Mouse (Mus musculus) stomach, embryonic 15.5 days (tissue): ENCODE data around the gene Ly6g5c. TPM values are rescaled to one million over a fixed set of nuclear protein-coding genes. Genes with fewer than 3 reads are reported as not detected.
A peak's percentile ranks its signal among the peaks of the same experiment; 100 is the strongest.

Experiments
- ATAC-seq: fragments of 200-750 bp; cut with Nextera tagmentation; 2 replicates; pipeline ENCODE4 v1.8.0; 2017; ENCODE audit warnings: low read depth, moderate number of reproducible peaks, moderate TSS enrichment; ENCODE audit not compliant: insufficient read depth, low FRiP score
- H3K27ac ChIP-seq: fragments of 300-500 bp; sonication (generic); 2 replicates; pipeline ENCODE4 v1.5.1; 2015; ENCODE audit warnings: mild to moderate bottlenecking, inconsistent platforms
- H3K27me3 ChIP-seq: fragments of 300-500 bp; sonication (generic); replicated peaks from 2 replicates; pipeline ENCODE4 v1.6.1; 2015; ENCODE audit warnings: inconsistent platforms
- H3K36me3 ChIP-seq: fragments of 300-500 bp; sonication (generic); 2 replicates; pipeline ENCODE4 v1.6.1; 2015; ENCODE audit warnings: inconsistent platforms
- H3K4me1 ChIP-seq: fragments of 300-500 bp; sonication (generic); 2 replicates; pipeline ENCODE4 v1.6.1; 2015; ENCODE audit warnings: inconsistent platforms
- H3K4me2 ChIP-seq: fragments of 300-500 bp; sonication (generic); 2 replicates; pipeline ENCODE4 v1.6.1; 2015; ENCODE audit warnings: mild to moderate bottlenecking, inconsistent platforms
- H3K4me3 ChIP-seq: fragments of 300-500 bp; sonication (generic); replicated peaks from 2 replicates; pipeline ENCODE4 v1.5.1; 2015; ENCODE audit warnings: inconsistent platforms
- H3K9ac ChIP-seq: fragments of 300-500 bp; sonication (generic); 2 replicates; pipeline ENCODE4 v1.6.1; 2015; ENCODE audit warnings: inconsistent platforms
- H3K9me3 ChIP-seq: fragments of 300-500 bp; sonication (generic); 2 replicates; pipeline ENCODE4 v1.6.1; 2016; ENCODE audit warnings: inconsistent platforms
- WGBS: fragments of 180-500 bp; shearing (Covaris S2); methylation state at CpG from one replicate; pipeline ENCODE4 v1.1.7; 2015; 5-methylcytosine and 5-hydroxymethylcytosine counted together
- polyA plus RNA-seq: library from polyadenylated mRNA; unstranded; fragments of >200 nt; fragmentation: Nextera tagmentation; extraction: Ambion mirVana; gene quantifications from 2 replicates; pipeline ENCODE4 v1.2.1, GENCODE M21; 2015

The Ly6g5c gene
- polyA plus RNA-seq, 1 experiment from 2014 or later, result not detected

DNA sequence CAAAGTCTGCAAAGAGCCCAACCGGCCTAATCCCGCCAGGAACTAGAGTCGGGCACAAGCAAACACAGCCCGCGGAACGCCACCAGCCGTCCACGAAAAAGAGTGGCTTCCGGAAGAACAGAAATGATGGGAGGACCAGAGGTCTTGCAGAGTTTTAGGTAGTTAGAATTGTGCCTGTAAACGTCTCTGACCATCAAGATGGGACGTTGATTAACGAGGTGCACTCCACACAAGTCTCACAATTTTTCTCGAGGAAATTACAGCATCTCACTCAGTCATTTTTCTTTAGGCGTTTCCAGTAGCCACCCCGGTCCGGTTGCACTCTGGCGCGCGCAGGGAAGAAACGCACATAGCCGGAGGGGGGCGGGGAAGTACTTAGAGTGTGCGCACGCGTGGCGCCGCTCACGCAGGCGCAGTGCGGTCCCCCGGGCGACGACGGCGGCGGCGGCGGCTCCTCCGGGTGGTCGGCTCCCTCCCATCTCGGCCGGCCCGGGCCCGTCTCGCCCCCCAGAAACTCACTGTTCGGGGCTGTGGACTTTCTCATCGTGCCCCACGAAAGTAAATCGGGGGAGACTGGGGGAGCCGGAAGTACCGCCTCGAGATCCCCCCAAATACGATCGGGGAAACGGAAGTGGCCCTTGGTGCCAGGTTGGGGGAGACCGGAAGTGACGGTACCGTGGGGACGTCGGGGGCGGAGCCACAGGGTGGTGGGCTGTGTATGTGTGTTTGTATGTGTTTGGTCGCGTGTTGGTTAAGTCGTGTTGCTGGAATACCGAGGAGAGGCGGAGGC, 26.9 kb downstream of the Ly6g5c start, which contains the start of gene Bag6:
Gene Bag6, plus strand, starts transcription at position 378 of the 790 bp plus-strand sequence.
- no peaks in the 10 kb centered on the region for H3K9me3 ChIP-seq
- peak within 1 kb of the TSS; percentile 96 for H3K27ac ChIP-seq
- peak within 1 kb of the TSS; percentile 74 for H3K4me3 ChIP-seq
- peak; percentile 92 for ATAC-seq
- H3K36me3 ChIP-seq, result peaks cover 22% of the 10 kb centered on the region
- peak within 1 kb of the TSS; percentile 71 for H3K4me2 ChIP-seq
- peak within 1 kb of the TSS; percentile 63 for H3K9ac ChIP-seq
- H3K27me3 ChIP-seq, result no peaks in the 10 kb centered on the region
- under 1% methylated on average over 66 of the region's 66 CpGs for WGBS
- peaks cover 8% of the 10 kb centered on the region; the same call in 1 of the 2 replicates for H3K4me1 ChIP-seq

GRCm38 (mm10) chr17:35135591-35136320, 27.7 kb downstream of the Ly6g5c start:
- Histone ChIP-seq H3K9me3 (no peaks in the 10 kb centered on the region), H3K4me1 (peaks cover 8% of the 10 kb centered on the region; the same call in 1 of the 2 replicates), H3K4me2 (peak overlapping the region; percentile 71), H3K9ac (peak overlapping the region; percentile 63), H3K4me3 (peak overlapping the region; percentile 74), H3K27ac (peak overlapping the region; percentile 96), H3K36me3 (peaks cover 26% of the 10 kb centered on the region), H3K27me3 (no peaks in the 10 kb centered on the region)
- ATAC-seq, result peak; percentile 43
- WGBS, result under 1% methylated on average over 43 of the region's 43 CpGs

DNA sequence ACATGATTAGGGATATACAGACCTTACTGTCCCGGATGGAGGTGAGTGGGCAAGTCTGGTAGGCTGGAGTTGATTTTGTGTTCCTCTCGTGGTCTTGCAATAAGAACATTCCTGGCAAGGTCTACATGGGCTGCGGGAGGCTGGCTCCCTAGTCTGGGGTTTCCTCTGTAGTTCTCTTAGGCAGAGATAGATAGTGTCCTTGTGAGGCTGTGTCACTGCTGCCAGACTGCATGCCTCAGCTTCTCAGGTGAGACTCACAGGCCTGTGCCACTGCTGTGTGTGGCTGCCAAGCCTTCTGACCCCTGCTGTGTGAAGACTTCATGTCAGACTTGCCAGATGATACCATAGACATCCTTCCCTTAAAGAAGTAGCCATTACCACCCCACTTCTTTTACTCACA, 31.2 kb downstream of the Ly6g5c start:
- Histone ChIP-seq H3K27me3 (no peaks in the 10 kb centered on the region), H3K4me3 (no peak overlapping the region), H3K4me1 (peaks cover 8% of the 10 kb centered on the region; the same call in 1 of the 2 replicates), H3K36me3 (peaks cover 58% of the 10 kb centered on the region), H3K9ac (no peak overlapping the region), H3K9me3 (no peaks in the 10 kb centered on the region), H3K4me2 (no peak overlapping the region), H3K27ac (no peak overlapping the region)
- 92% methylated on average over 3 of the region's 3 CpGs for WGBS
- ATAC-seq, result no peak

DNA sequence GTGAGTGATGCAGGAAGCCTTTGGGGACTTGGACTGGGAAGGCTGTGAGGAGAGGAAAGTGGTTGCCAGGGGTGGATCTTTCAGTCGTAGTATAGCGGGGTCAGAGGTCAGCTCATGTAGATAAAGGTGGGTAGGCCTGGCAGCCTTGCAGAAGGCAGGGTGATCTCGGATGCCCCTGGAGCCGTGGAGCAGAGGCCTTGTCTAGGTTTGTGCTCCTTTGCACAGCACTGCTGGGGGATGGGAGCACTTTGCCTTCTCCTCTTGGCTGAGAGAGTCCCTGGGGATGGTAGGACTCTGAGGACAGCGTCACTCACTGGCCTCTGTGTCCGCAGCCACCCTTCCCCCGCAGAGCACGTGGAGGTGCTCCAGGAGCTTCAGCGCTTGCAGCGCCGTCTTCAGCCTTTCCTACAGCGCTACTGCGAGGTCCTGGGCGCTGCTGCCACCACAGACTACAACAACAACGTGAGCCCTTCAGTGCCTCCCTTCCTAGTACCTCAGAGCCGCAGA, 32.5 kb downstream of the Ly6g5c start:
- 75% methylated on average over 16 of the region's 16 CpGs for WGBS
- Histone ChIP-seq H3K4me2 (no peak overlapping the region), H3K36me3 (peaks cover 70% of the 10 kb centered on the region), H3K9ac (no peak overlapping the region), H3K27me3 (no peaks in the 10 kb centered on the region), H3K9me3 (no peaks in the 10 kb centered on the region), H3K4me3 (no peak overlapping the region), H3K4me1 (peaks cover 8% of the 10 kb centered on the region; the same call in 1 of the 2 replicates), H3K27ac (no peak overlapping the region)
- ATAC-seq, result no peak

DNA sequence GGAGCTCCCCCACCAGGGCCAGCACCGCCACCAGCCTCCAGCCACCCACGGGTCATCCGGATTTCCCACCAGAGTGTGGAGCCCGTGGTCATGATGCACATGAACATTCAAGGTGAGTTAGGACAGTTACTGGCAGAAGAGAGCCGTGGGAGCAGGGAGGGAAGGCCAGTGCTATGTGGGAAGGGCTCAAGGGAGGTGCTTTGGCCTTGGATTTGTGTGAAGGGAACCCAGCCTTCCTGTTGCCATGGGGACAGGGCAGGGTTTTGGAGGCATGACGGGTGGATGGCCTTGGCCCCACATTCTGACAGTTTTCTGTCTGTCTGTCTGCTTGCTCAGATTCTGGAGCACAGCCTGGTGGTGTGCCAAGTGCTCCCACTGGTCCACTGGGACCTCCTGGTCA, 33.9 kb downstream of the Ly6g5c start:
- no peak for ATAC-seq
- H3K36me3 ChIP-seq, result peaks cover 83% of the 10 kb centered on the region
- WGBS, result 92% methylated on average over 6 of the region's 6 CpGs
- H3K27ac ChIP-seq, result no peak overlapping the region
- no peaks in the 10 kb centered on the region for H3K27me3 ChIP-seq
- no peak overlapping the region for H3K4me2 ChIP-seq
- H3K9me3 ChIP-seq, result no peaks in the 10 kb centered on the region
- no peak overlapping the region for H3K4me3 ChIP-seq
- no peak overlapping the region for H3K9ac ChIP-seq
- H3K4me1 ChIP-seq, result no peaks in the 10 kb centered on the region

GRCm38 (mm10) chr17:35146139-35146538, 38.1 kb downstream of the Ly6g5c start:
- Histone ChIP-seq H3K4me2 (no peak overlapping the region), H3K9me3 (no peaks in the 10 kb centered on the region), H3K4me3 (no peak overlapping the region), H3K4me1 (no peaks in the 10 kb centered on the region), H3K9ac (no peak overlapping the region), H3K27me3 (no peaks in the 10 kb centered on the region), H3K27ac (no peak overlapping the region), H3K36me3 (peaks cover 89% of the 10 kb centered on the region)
- 82% methylated on average over 5 of the region's 5 CpGs for WGBS
- ATAC-seq, result no peak

GRCm38 (mm10) chr17:35147348-35147747, 39.3 kb downstream of the Ly6g5c start:
- no peak overlapping the region for H3K27ac ChIP-seq
- H3K27me3 ChIP-seq, result no peaks in the 10 kb centered on the region
- H3K9ac ChIP-seq, result no peak overlapping the region
- no peaks in the 10 kb centered on the region for H3K9me3 ChIP-seq
- H3K4me3 ChIP-seq, result no peak overlapping the region
- no peak overlapping the region for H3K4me2 ChIP-seq
- no peaks in the 10 kb centered on the region for H3K4me1 ChIP-seq
- H3K36me3 ChIP-seq, result peaks cover 88% of the 10 kb centered on the region
- no peak for ATAC-seq
- WGBS, result 59% methylated on average over 3 of the region's 3 CpGs

- Histone ChIP-seq H3K4me1 (no peaks in the 10 kb centered on the region), H3K9me3 (no peaks in the 10 kb centered on the region), H3K4me3 (no peak overlapping the region), H3K27me3 (no peaks in the 10 kb centered on the region), H3K36me3 (peaks cover 88% of the 10 kb centered on the region), H3K4me2 (no peak overlapping the region), H3K9ac (no peak overlapping the region), H3K27ac (no peak overlapping the region)
- WGBS, result 68% methylated on average over 5 of the region's 5 CpGs
- ATAC-seq, result no peak
Observed at GRCm38 (mm10) chr17:35147922-35148639, 40.0 kb downstream of the Ly6g5c start.

DNA sequence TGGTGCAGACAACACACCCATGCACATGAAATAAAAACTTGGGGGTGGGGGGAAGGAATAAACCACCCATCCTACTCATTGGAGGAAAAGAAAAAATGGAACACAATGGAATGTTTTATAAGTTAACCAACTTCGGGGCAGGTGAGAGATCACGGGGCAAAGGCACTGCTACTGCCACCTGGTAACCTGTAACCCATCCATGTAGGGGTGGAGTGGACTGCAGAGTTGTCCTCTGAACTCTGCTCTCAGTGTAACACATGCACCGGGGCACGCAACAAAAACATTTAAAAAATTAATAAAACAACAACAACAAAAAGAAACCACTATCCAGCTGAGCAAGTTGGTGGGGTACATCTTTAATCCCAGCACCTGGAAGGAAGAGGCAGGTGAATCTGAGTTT, 44.0 kb downstream of the Ly6g5c start:
- ATAC-seq, result no peak
- WGBS, result 88% methylated on average over 4 of the region's 4 CpGs
- H3K4me1 ChIP-seq, result no peaks in the 10 kb centered on the region

DNA sequence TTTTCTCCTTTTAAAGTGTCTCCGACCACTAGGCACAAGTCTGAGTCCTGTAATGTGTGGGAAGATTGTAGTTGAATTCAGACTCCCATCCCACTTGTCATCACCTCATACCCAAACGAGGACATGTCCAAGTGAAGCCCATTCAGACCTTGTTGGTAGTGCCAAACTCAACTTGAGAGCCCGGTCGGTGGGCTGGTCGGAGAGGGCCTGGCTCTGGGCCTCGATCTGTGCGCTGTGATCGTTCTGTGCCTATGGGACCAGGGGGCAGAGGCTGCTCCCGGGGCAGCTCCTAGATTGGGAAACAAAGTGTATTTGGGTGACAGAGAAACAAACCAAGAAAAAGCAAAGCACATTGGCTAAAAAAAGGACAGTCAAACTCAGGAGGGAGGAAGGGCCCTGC, 45.0 kb downstream of the Ly6g5c start:
- no peaks in the 10 kb centered on the region for H3K9me3 ChIP-seq
- H3K36me3 ChIP-seq, result peaks cover 94% of the 10 kb centered on the region
- no peaks in the 10 kb centered on the region for H3K4me1 ChIP-seq
- WGBS, result 90% methylated on average over 9 of the region's 9 CpGs
- no peak overlapping the region for H3K9ac ChIP-seq
- H3K4me2 ChIP-seq, result no peak overlapping the region
- H3K4me3 ChIP-seq, result no peak overlapping the region
- H3K27me3 ChIP-seq, result no peaks in the 10 kb centered on the region
- no peak overlapping the region for H3K27ac ChIP-seq
- no peak for ATAC-seq

More for the DNA sequence above, 44.0 kb downstream of the Ly6g5c start:
- Histone ChIP-seq H3K4me2 (no peak overlapping the region), H3K9ac (no peak overlapping the region), H3K9me3 (no peaks in the 10 kb centered on the region), H3K36me3 (peaks cover 90% of the 10 kb centered on the region), H3K4me3 (no peak overlapping the region), H3K27me3 (no peaks in the 10 kb centered on the region), H3K27ac (no peak overlapping the region)

GRCm38 (mm10) chr17:35153931-35154330, 45.9 kb downstream of the Ly6g5c start:
- ATAC-seq, result no peak
- H3K4me1 ChIP-seq, result no peaks in the 10 kb centered on the region
- no peaks in the 10 kb centered on the region for H3K27me3 ChIP-seq
- H3K9me3 ChIP-seq, result no peaks in the 10 kb centered on the region
- H3K4me2 ChIP-seq, result no peak overlapping the region
- no peak overlapping the region for H3K9ac ChIP-seq
- no peak overlapping the region for H3K27ac ChIP-seq
- no peak overlapping the region for H3K4me3 ChIP-seq
- peaks cover 95% of the 10 kb centered on the region for H3K36me3 ChIP-seq
- 73% methylated on average over 4 of the region's 4 CpGs for WGBS
